Mouse (Mus musculus) megakaryocyte, embryonic 14.5 days (primary cell): Measurements from ENCODE around the gene Astl.

ENCODE experiments used
- FLI1 ChIP-seq: IDR thresholded peaks from 2 replicates; pipeline ENCODE4 v1.6.1; 2012; ENCODE audit warnings: low read length, inconsistent platforms, mixed read lengths
- GATA1 ChIP-seq: IDR thresholded peaks from 3 replicates; pipeline ENCODE4 v1.6.1; 2012; ENCODE audit warnings: mixed read lengths, low read length, inconsistent platforms, borderline replicate concordance

DNA sequence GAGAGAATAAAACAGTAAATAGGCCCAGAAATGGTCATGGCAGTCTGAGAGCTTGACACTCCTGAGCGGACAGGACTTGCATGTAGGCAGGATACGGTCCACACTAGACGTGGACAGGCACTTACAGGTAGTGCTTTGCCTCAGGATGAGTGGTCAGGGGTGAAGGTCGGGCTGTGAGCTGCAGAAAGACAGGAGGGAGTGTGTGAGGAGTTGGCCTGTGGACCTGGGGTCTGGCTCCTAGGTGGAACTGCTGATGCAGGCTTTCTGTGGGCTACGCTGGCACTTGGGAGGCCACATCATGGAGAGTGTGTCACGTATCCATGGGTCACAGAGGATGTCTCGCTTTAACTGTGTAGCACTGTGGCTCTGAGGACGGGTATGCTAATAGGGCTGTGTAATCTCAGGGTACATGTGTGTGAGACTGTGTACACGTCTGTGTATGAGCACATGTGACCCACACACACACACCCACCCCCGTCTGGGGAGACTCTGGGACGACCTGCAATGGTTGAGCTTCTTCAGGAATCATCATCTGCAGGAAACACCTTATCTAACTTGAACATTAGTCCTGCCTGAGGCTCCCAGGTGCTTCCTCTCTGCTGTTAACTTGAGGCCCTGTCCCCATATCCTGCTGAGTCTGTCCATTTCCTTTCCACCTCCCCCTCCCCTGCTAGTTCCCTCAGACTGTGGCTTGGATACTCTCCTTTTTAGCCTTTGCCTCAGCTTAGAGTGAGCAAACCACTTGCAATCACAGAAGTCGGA, 10.2 kb upstream of the Astl start:
- TF ChIP-seq GATA1, result 0 out of 3 replicates have a peak, but pooled peaks have one; percentile 26
- TF ChIP-seq FLI1, result peak; percentile 85; the same call in 1 of the 2 replicates
